Mouse (Mus musculus) embryonic fibroblast, embryonic 13.5 days (primary cell): Measurements from ENCODE around the gene Cox4i2.

ENCODE experiments used
- CTCF ChIP-seq: IDR thresholded peaks from 2 replicates; pipeline ENCODE4 v1.5.1; 2011; ENCODE audit warnings: mild to moderate bottlenecking, control low read depth, low read length, moderate library complexity, borderline replicate concordance; ENCODE audit not compliant: insufficient read depth
- POLR2A ChIP-seq: IDR thresholded peaks from 2 replicates; pipeline ENCODE4 v1.6.1; 2011; ENCODE audit warnings: low read depth, mild to moderate bottlenecking, control low read depth, low read length, moderate library complexity

DNA sequence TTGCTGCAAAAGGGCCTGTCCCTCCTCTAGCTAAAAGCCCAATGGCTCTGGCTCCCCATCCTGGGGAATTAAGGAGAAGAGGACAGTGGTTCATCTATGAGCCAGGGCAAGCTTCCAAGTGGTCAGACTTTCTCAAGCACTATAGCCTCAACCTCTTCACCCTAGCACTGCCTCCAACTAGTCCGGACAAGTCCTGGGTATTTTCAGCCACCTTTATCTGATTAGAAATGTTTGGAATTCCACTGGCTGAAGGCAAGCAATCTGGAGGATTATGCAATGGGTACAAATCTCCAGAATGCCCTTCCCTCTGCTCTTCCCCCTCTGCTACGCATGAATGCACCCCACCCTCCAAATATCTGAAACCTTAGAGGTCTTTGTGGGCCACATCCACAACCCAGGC lies 38.5 kb downstream of the Cox4i2 start:
- TF ChIP-seq CTCF (no peak), POLR2A (no peak)
